Mouse (Mus musculus): Measurements from ENCODE around the gene Ppp2ca. TPM values are rescaled to one million over a fixed set of nuclear protein-coding genes. Genes with fewer than 3 reads are reported as not detected.
"Not testable (repeated sequence)": the region's sequence is repeated elsewhere in the genome, so short reads cannot be mapped to it uniquely, and the experiment has no call there.

Gene Ppp2ca
- polyA plus RNA-seq, 1 experiment from 2014 or later: 112 TPM

DNA sequence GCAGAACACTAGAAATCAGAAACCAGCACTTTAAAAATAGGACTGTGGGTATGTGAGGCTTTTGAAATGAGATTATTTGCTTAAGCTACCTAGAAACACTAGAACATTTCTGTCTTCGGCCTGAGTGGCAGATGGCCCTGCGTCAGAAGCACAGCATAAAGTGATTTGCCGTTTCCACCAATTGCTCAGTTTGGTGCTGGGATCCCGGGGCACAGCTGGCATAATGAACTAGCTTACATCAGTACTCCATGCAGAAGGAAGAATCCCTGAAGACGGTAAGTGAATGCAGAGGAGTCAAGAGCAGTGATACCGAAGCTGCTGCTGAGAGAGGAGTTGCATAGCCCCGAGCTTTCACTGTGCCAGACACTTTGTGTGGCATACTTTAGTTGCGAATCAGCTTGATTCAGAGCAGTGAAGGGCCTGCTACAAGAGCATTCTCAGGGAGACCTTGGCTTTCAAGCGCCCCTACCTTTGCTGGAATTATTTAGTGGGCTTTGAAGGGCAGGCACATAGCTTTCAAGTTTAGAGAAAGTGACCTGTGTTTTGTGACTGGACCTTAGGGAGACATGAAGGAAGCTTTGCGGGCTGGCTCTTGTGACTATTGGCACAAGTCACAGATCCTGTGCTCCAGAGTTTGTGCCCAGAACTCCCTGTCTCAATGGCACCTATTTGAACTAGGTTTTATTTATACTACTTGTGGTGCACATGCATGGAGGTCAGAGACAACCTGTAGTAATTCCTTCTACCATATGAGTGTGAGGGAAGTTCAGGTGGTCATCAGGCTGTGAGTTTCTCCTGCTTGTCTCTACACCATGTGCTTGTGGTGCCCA, 31.4 kb downstream of the Ppp2ca start:
- Histone ChIP-seq H3K27ac (replicated peaks; ENCODE audit: low read depth, low read length) (no peak overlapping the region), H3K4me3 (ENCODE audit: low read depth, low read length) (no peak overlapping the region), H3K27me3 (ENCODE audit: control insufficient read depth, insufficient read depth, low read length) (no peaks in the 10 kb centered on the region), H3K9ac (ENCODE audit: low read length) (no peak overlapping the region), H3K36me3 (ENCODE audit: control insufficient read depth, insufficient read depth, low read length) (no peaks in the 10 kb centered on the region), H3K9me3 (ENCODE audit: control insufficient read depth, low read length) (no peaks in the 10 kb centered on the region), H3K4me2 (ENCODE audit: low read depth, severe bottlenecking) (no peak overlapping the region), H3K4me1 (ENCODE audit: control insufficient read depth, insufficient read depth, low read length) (no peaks in the 10 kb centered on the region)
- ATAC-seq (ENCODE audit: insufficient number of reproducible peaks, low FRiP score, low TSS enrichment, low read depth) (no peak), DNase-seq (ENCODE audit: low spot score) (no peak)
- WGBS: 83% methylated on average over 10 of the region's 10 CpGs

- WGBS: 84% methylated on average over 7 of the region's 7 CpGs
- Histone ChIP-seq H3K27ac (replicated peaks; ENCODE audit: low read depth, low read length) (no peak overlapping the region), H3K9me3 (ENCODE audit: control insufficient read depth, low read length) (no peaks in the 10 kb centered on the region; the same call in 1 of the 2 replicates), H3K4me3 (ENCODE audit: low read depth, low read length) (no peak overlapping the region), H3K27me3 (ENCODE audit: control insufficient read depth, insufficient read depth, low read length) (no peaks in the 10 kb centered on the region), H3K36me3 (ENCODE audit: control insufficient read depth, insufficient read depth, low read length) (no peaks in the 10 kb centered on the region), H3K9ac (ENCODE audit: low read length) (no peak overlapping the region), H3K4me1 (ENCODE audit: control insufficient read depth, insufficient read depth, low read length) (no peaks in the 10 kb centered on the region), H3K4me2 (ENCODE audit: low read depth, severe bottlenecking) (no peak overlapping the region)
- DNase-seq (ENCODE audit: low spot score) (no peak), ATAC-seq (ENCODE audit: insufficient number of reproducible peaks, low FRiP score, low TSS enrichment, low read depth) (no peak)
Measured at GRCm38 (mm10) chr11:52130451-52131068, 32.1 kb downstream of the Ppp2ca start.

- WGBS: 46% methylated on average over 4 of the region's 4 CpGs
- not testable (repeated sequence) for H3K27me3 ChIP-seq (ENCODE audit: control insufficient read depth, insufficient read depth, low read length); H3K9me3 ChIP-seq (ENCODE audit: control insufficient read depth, low read length); H3K4me3 ChIP-seq (ENCODE audit: low read depth, low read length); H3K27ac ChIP-seq (replicated peaks; ENCODE audit: low read depth, low read length); H3K36me3 ChIP-seq (ENCODE audit: control insufficient read depth, insufficient read depth, low read length); H3K9ac ChIP-seq (ENCODE audit: low read length); H3K4me1 ChIP-seq (ENCODE audit: control insufficient read depth, insufficient read depth, low read length); H3K4me2 ChIP-seq (ENCODE audit: low read depth, severe bottlenecking)
- peak; percentile 55 for DNase-seq (ENCODE audit: low spot score)
- ATAC-seq (ENCODE audit: insufficient number of reproducible peaks, low FRiP score, low TSS enrichment, low read depth): peak; percentile 47; the same call in 1 of the 2 replicates
Measured at GRCm38 (mm10) chr11:52143675-52144074, 45.2 kb downstream of the Ppp2ca start.

GRCm38 (mm10) chr11:52145428-52145827, 46.9 kb downstream of the Ppp2ca start, which contains the start of gene Olfr1373:
Gene Olfr1373 (minus strand): TSS chr11:52145528.
- not testable (repeated sequence) for H3K4me1 ChIP-seq (ENCODE audit: control insufficient read depth, insufficient read depth, low read length); H3K9me3 ChIP-seq (ENCODE audit: control insufficient read depth, low read length); H3K36me3 ChIP-seq (ENCODE audit: control insufficient read depth, insufficient read depth, low read length); H3K4me2 ChIP-seq (ENCODE audit: low read depth, severe bottlenecking); H3K27me3 ChIP-seq (ENCODE audit: control insufficient read depth, insufficient read depth, low read length); DNase-seq (ENCODE audit: low spot score); H3K4me3 ChIP-seq (ENCODE audit: low read depth, low read length); H3K9ac ChIP-seq (ENCODE audit: low read length); H3K27ac ChIP-seq (replicated peaks; ENCODE audit: low read depth, low read length); ATAC-seq (ENCODE audit: insufficient number of reproducible peaks, low FRiP score, low TSS enrichment, low read depth)
- 82% methylated on average over 1 of the region's 1 CpGs for WGBS

- no peak for DNase-seq (ENCODE audit: low spot score)
Measured at GRCm38 (mm10) chr11:52163926-52164325, 65.4 kb downstream of the Ppp2ca start.

GRCm38 (mm10) chr11:52167126-52167525, 68.6 kb downstream of the Ppp2ca start:
- no peaks in the 10 kb centered on the region for H3K9me3 ChIP-seq (ENCODE audit: control insufficient read depth, low read length)
- no peak overlapping the region for H3K27ac ChIP-seq (replicated peaks; ENCODE audit: low read depth, low read length)
- no peak for ATAC-seq (ENCODE audit: insufficient number of reproducible peaks, low FRiP score, low TSS enrichment, low read depth)
- no peak overlapping the region for H3K4me2 ChIP-seq (ENCODE audit: low read depth, severe bottlenecking)
- peak; percentile 40 for DNase-seq (ENCODE audit: low spot score)
- H3K27me3 ChIP-seq (ENCODE audit: control insufficient read depth, insufficient read depth, low read length): peaks cover 19% of the 10 kb centered on the region; the same call in 1 of the 2 replicates
- WGBS: 2% methylated on average over 21 of the region's 21 CpGs
- no peaks in the 10 kb centered on the region for H3K36me3 ChIP-seq (ENCODE audit: control insufficient read depth, insufficient read depth, low read length)
- no peak overlapping the region for H3K9ac ChIP-seq (ENCODE audit: low read length)
- no peaks in the 10 kb centered on the region for H3K4me1 ChIP-seq (ENCODE audit: control insufficient read depth, insufficient read depth, low read length)
- no peak overlapping the region for H3K4me3 ChIP-seq (ENCODE audit: low read depth, low read length)

More at GRCm38 (mm10) chr11:52163926-52164325, 65.4 kb downstream of the Ppp2ca start:
- Histone ChIP-seq H3K27me3 (ENCODE audit: control insufficient read depth, insufficient read depth, low read length) (peaks cover 15% of the 10 kb centered on the region; the same call in 1 of the 2 replicates), H3K27ac (replicated peaks; ENCODE audit: low read depth, low read length) (no peak overlapping the region), H3K36me3 (ENCODE audit: control insufficient read depth, insufficient read depth, low read length) (no peaks in the 10 kb centered on the region), H3K9ac (ENCODE audit: low read length) (no peak overlapping the region), H3K4me1 (ENCODE audit: control insufficient read depth, insufficient read depth, low read length) (no peaks in the 10 kb centered on the region), H3K4me3 (ENCODE audit: low read depth, low read length) (no peak overlapping the region), H3K9me3 (ENCODE audit: control insufficient read depth, low read length) (no peaks in the 10 kb centered on the region), H3K4me2 (ENCODE audit: low read depth, severe bottlenecking) (no peak overlapping the region)
- WGBS: 39% methylated on average over 10 of the region's 10 CpGs
- ATAC-seq (ENCODE audit: insufficient number of reproducible peaks, low FRiP score, low TSS enrichment, low read depth): no peak

- H3K27ac ChIP-seq (replicated peaks; ENCODE audit: low read depth, low read length); H3K9ac ChIP-seq (ENCODE audit: low read length); H3K9me3 ChIP-seq (ENCODE audit: control insufficient read depth, low read length); H3K4me1 ChIP-seq (ENCODE audit: control insufficient read depth, insufficient read depth, low read length); H3K36me3 ChIP-seq (ENCODE audit: control insufficient read depth, insufficient read depth, low read length): not testable (repeated sequence)
- peaks cover 19% of the 10 kb centered on the region; the same call in 1 of the 2 replicates for H3K27me3 ChIP-seq (ENCODE audit: control insufficient read depth, insufficient read depth, low read length)
- peak overlapping the region; percentile 37 for H3K4me3 ChIP-seq (ENCODE audit: low read depth, low read length)
- H3K4me2 ChIP-seq (ENCODE audit: low read depth, severe bottlenecking): peak overlapping the region; percentile 52
- 2% methylated on average over 26 of the region's 42 CpGs for WGBS
- peak; percentile 80; the same call in 1 of the 2 replicates for ATAC-seq (ENCODE audit: insufficient number of reproducible peaks, low FRiP score, low TSS enrichment, low read depth)
- peak; percentile 40 for DNase-seq (ENCODE audit: low spot score)
Measured at GRCm38 (mm10) chr11:52167901-52168302, 69.4 kb downstream of the Ppp2ca start.

GRCm38 (mm10) chr11:52168461-52168860, 70.0 kb downstream of the Ppp2ca start:
- no peak overlapping the region for H3K9ac ChIP-seq (ENCODE audit: low read length)
- H3K4me2 ChIP-seq (ENCODE audit: low read depth, severe bottlenecking): peak overlapping the region; percentile 52
- H3K36me3 ChIP-seq (ENCODE audit: control insufficient read depth, insufficient read depth, low read length): no peaks in the 10 kb centered on the region
- no peak for ATAC-seq (ENCODE audit: insufficient number of reproducible peaks, low FRiP score, low TSS enrichment, low read depth)
- H3K9me3 ChIP-seq (ENCODE audit: control insufficient read depth, low read length): no peaks in the 10 kb centered on the region
- no peak overlapping the region for H3K27ac ChIP-seq (replicated peaks; ENCODE audit: low read depth, low read length)
- 26% methylated on average over 12 of the region's 12 CpGs for WGBS
- peaks cover 19% of the 10 kb centered on the region; the same call in 1 of the 2 replicates for H3K27me3 ChIP-seq (ENCODE audit: control insufficient read depth, insufficient read depth, low read length)
- H3K4me3 ChIP-seq (ENCODE audit: low read depth, low read length): peak overlapping the region; percentile 37
- no peak for DNase-seq (ENCODE audit: low spot score)
- H3K4me1 ChIP-seq (ENCODE audit: control insufficient read depth, insufficient read depth, low read length): no peaks in the 10 kb centered on the region
